Comparison of ENCODE assay signal across 18 mouse cellular contexts in genomic region chr13:59719475-59719874, GRCm38 (mm10). TPM values are rescaled to one million over a fixed set of nuclear protein-coding genes. Genes with fewer than 3 reads are reported as not detected.
DNase-seq lines count a peak whose midpoint lies in the region; ATAC-seq and TF ChIP-seq lines count a peak whose summit lies in the region.
"Had no signal": no experiment of that assay in that cellular context is flagged by ENCODE, and none has a peak within 500 bp of the region (broad histone marks: within the 10 kb centered on the region; RNA-seq: fewer than 3 reads in every experiment).

No protein-coding gene starts in this region.

- WGBS in lung, postnatal 0 days, result 100% methylated on average over 1 of the region's 1 CpGs

- no peaks in the 10 kb centered on the region for H3K36me3 ChIP-seq in lung, postnatal 0 days (ENCODE audit: insufficient read depth, low read length)
- H3K36me3 ChIP-seq: limb, embryonic 12.5 days had no signal

- no peak for TF ChIP-seq CTCF in gastrocnemius, adult 2 months (IDR thresholded peaks at IDR 0.05)
- TF ChIP-seq CTCF in lung, postnatal 0 days (IDR thresholded peaks at IDR 0.05), result no peak

- TF ChIP-seq EP300 in lung, postnatal 0 days (IDR thresholded peaks at IDR 0.05), result no peak

- no peaks in the 10 kb centered on the region for H3K27me3 ChIP-seq in lung, postnatal 0 days (replicated peaks; ENCODE audit: insufficient read depth, low read length)

- H3K4me2 ChIP-seq in lung, postnatal 0 days (replicated peaks; ENCODE audit: low read depth, low read length), result no peak overlapping the region
- H3K4me2 ChIP-seq: limb, embryonic 12.5 days had no signal

- H3K9ac ChIP-seq in lung, postnatal 0 days (replicated peaks; ENCODE audit: low read depth), result no peak overlapping the region
- H3K9ac ChIP-seq: limb, embryonic 12.5 days had no signal

- H3K4me1 ChIP-seq in lung, postnatal 0 days (ENCODE audit: insufficient read depth, low read depth, low read length), result peaks cover 4% of the 10 kb centered on the region; the same call in 1 of the 2 replicates

- DNase-seq in gastrocnemius, adult 2 months, result no peak
- DNase-seq in gastrocnemius, postnatal 10 days, result no peak
- no peak for DNase-seq in lung, postnatal 0 days (ENCODE audit: low spot score)
- DNase-seq in lung, postnatal 25 days (ENCODE audit: low spot score), result no peak
- peak; percentile 25 for DNase-seq in liver
- DNase-seq in ovary, postnatal 36 days (ENCODE audit: low spot score), result no peak
- DNase-seq in left cerebral cortex, adult 11 months (ENCODE audit: low spot score), result no peak
- DNase-seq: cerebellum, postnatal 25 days; layer of hippocampus, postnatal 36 days; right cerebral cortex, postnatal 25 days had no signal

- ATAC-seq in lung, postnatal 0 days, result no peak
- ATAC-seq in megakaryocyte-erythroid progenitor cell, adult 5-6 weeks (replicated peaks; ENCODE audit: low FRiP score, low TSS enrichment, poor library complexity, severe bottlenecking), result peak; percentile 74
- ATAC-seq: forebrain, embryonic 16.5 days had no signal

- H3K4me3 ChIP-seq in gastrocnemius, adult 2 months, result no peak overlapping the region
- no peak overlapping the region for H3K4me3 ChIP-seq in lung, postnatal 0 days (ENCODE audit: low read depth, low read length)
- H3K4me3 ChIP-seq: erythroblast, embryonic 14.5 days; limb, embryonic 12.5 days had no signal

- peak overlapping the region; percentile 38 for H3K27ac ChIP-seq in gastrocnemius, adult 2 months
- 0 out of 2 replicates have a peak overlapping the region, but pooled peaks have one; percentile 47 for H3K27ac ChIP-seq in lung, postnatal 0 days (ENCODE audit: low read length)
- H3K27ac ChIP-seq: limb, embryonic 12.5 days had no signal

- intact Hi-C loops in gastrocnemius, adult 2 months (cut with DNase I), result no loop called here

- H3K9me3 ChIP-seq in lung, postnatal 0 days (ENCODE audit: low read length), result no peaks in the 10 kb centered on the region
- H3K9me3 ChIP-seq: limb, embryonic 12.5 days had no signal

RNA-seq across cellular contexts. Expression of gene Spata31d1b, which starts 7.4 kb away (rescaled TPM):
- total RNA-seq in gastrocnemius, adult 2 months (2021), result not detected
- not detected for total RNA-seq in gastrocnemius, postnatal 10 days (2021)
- not detected in 2 replicates for polyA plus RNA-seq in lung, postnatal 0 days (2015; fragmentation: Nextera tagmentation; extraction: Ambion mirVana)
- total RNA-seq in megakaryocyte-erythroid progenitor cell, adult 5-6 weeks (2014; fragmentation: Nextera tagmentation), result not detected in 2 replicates
- total RNA-seq in megakaryocyte-erythroid progenitor cell, adult 5-6 weeks (2017), result not detected in 2 replicates
- total RNA-seq: gastrocnemius, adult 18-20 months; hematopoietic stem cell, adult 5-6 weeks had no signal
- polyA plus RNA-seq: erythroblast, embryonic 14.5 days; forebrain, embryonic 16.5 days; limb, embryonic 12.5 days; midbrain, embryonic 14.5 days had no signal

RNA-seq across cellular contexts. Expression of gene Spata31d1a, which starts 9.3 kb away (rescaled TPM):
- total RNA-seq in gastrocnemius, adult 2 months (2021), result not detected
- total RNA-seq in gastrocnemius, postnatal 10 days (2021), result not detected
- polyA plus RNA-seq in lung, postnatal 0 days (2015; fragmentation: Nextera tagmentation; extraction: Ambion mirVana), result 0.14 and 0.41 TPM in 2 replicates
- total RNA-seq in megakaryocyte-erythroid progenitor cell, adult 5-6 weeks (2014; fragmentation: Nextera tagmentation), result 0.28 TPM in 1 of 2 replicates, not detected in the other
- total RNA-seq in megakaryocyte-erythroid progenitor cell, adult 5-6 weeks (2017), result not detected in 2 replicates
- total RNA-seq: gastrocnemius, adult 18-20 months; hematopoietic stem cell, adult 5-6 weeks had no signal
- polyA plus RNA-seq: erythroblast, embryonic 14.5 days; limb, embryonic 12.5 days; midbrain, embryonic 14.5 days; thymus, postnatal 0 days had no signal

RNA-seq across cellular contexts. Expression of gene Spata31d1d, which starts 12.1 kb away (rescaled TPM):
- not detected for total RNA-seq in gastrocnemius, adult 2 months (2021)
- total RNA-seq in gastrocnemius, postnatal 10 days (2021), result not detected
- polyA plus RNA-seq in lung, postnatal 0 days (2015; fragmentation: Nextera tagmentation; extraction: Ambion mirVana), result not detected in 2 replicates
- total RNA-seq in megakaryocyte-erythroid progenitor cell, adult 5-6 weeks (2014; fragmentation: Nextera tagmentation), result not detected in 2 replicates
- total RNA-seq in megakaryocyte-erythroid progenitor cell, adult 5-6 weeks (2017), result 0.42 TPM in 1 of 2 replicates, not detected in the other
- total RNA-seq: gastrocnemius, adult 18-20 months; hematopoietic stem cell, adult 5-6 weeks; layer of hippocampus, postnatal 36 days had no signal
- polyA plus RNA-seq: forebrain, embryonic 16.5 days; limb, embryonic 12.5 days; midbrain, embryonic 14.5 days; thymus, postnatal 0 days had no signal

RNA-seq across cellular contexts. Expression of gene 4921517D22Rik, which starts 25.6 kb away (rescaled TPM):
- not detected for total RNA-seq in gastrocnemius, adult 2 months (2021)
- total RNA-seq in gastrocnemius, postnatal 10 days (2021), result not detected
- polyA plus RNA-seq in lung, postnatal 0 days (2015; fragmentation: Nextera tagmentation; extraction: Ambion mirVana), result not detected in 2 replicates
- total RNA-seq in megakaryocyte-erythroid progenitor cell, adult 5-6 weeks (2014; fragmentation: Nextera tagmentation), result not detected in 2 replicates
- not detected in 2 replicates for total RNA-seq in megakaryocyte-erythroid progenitor cell, adult 5-6 weeks (2017)
- total RNA-seq: gastrocnemius, adult 18-20 months; hematopoietic stem cell, adult 5-6 weeks; layer of hippocampus, postnatal 36 days had no signal
- polyA plus RNA-seq: erythroblast, embryonic 14.5 days; forebrain, embryonic 16.5 days; limb, embryonic 12.5 days; midbrain, embryonic 14.5 days; thymus, postnatal 0 days had no signal

RNA-seq across cellular contexts. Expression of gene 1700014D04Rik, which starts 27.1 kb away (rescaled TPM):
- total RNA-seq in gastrocnemius, adult 2 months (2021), result not detected
- total RNA-seq in gastrocnemius, postnatal 10 days (2021), result not detected
- polyA plus RNA-seq in lung, postnatal 0 days (2015; fragmentation: Nextera tagmentation; extraction: Ambion mirVana), result 0.05 and 0.18 TPM in 2 replicates
- total RNA-seq in megakaryocyte-erythroid progenitor cell, adult 5-6 weeks (2014; fragmentation: Nextera tagmentation), result not detected in 2 replicates
- total RNA-seq in megakaryocyte-erythroid progenitor cell, adult 5-6 weeks (2017), result 0.19 and 0.38 TPM in 2 replicates
- total RNA-seq: gastrocnemius, adult 18-20 months had no signal
- polyA plus RNA-seq: erythroblast, embryonic 14.5 days; thymus, postnatal 0 days had no signal
